Mouse (Mus musculus) limb, embryonic 10.5 days (tissue): ENCODE measurements around the gene Eno4. TPM values are rescaled to one million over a fixed set of nuclear protein-coding genes. Genes with fewer than 3 reads are reported as not detected.

ENCODE experiments used
- DNase-seq: peaks from one replicate; pipeline ENCODE4 v3.0.0-alpha.2; 2017; ENCODE audit warnings: low spot score
- H3K27ac ChIP-seq: fragments of 300-500 bp; sonication (generic); 2 replicates; pipeline ENCODE4 v1.5.1; 2016; ENCODE audit warnings: mild to moderate bottlenecking
- H3K27me3 ChIP-seq: fragments of 300-500 bp; sonication (generic); 2 replicates; pipeline ENCODE4 v1.6.1; 2016; ENCODE audit warnings: low read depth, mild to moderate bottlenecking; ENCODE audit not compliant: poor library complexity, severe bottlenecking
- H3K36me3 ChIP-seq: fragments of 300-500 bp; sonication (generic); 2 replicates; pipeline ENCODE4 v1.6.1; 2016; ENCODE audit warnings: mild to moderate bottlenecking, moderate library complexity
- H3K4me1 ChIP-seq: fragments of 300-500 bp; sonication (generic); 2 replicates; pipeline ENCODE4 v1.6.1; 2016
- H3K4me3 ChIP-seq: fragments of 300-500 bp; sonication (generic); 2 replicates; pipeline ENCODE4 v1.5.1; 2016; ENCODE audit warnings: mild to moderate bottlenecking, moderate library complexity
- H3K9me3 ChIP-seq: fragments of 300-500 bp; sonication (generic); replicated peaks from 2 replicates; pipeline ENCODE4 v1.6.1; 2016; ENCODE audit warnings: mild to moderate bottlenecking
- WGBS: fragments of 180-500 bp; shearing (Covaris S2); methylation state at CpG from one replicate; pipeline ENCODE4 v1.1.7; 2016; 5-methylcytosine and 5-hydroxymethylcytosine counted together
- polyA plus RNA-seq: library from polyadenylated mRNA; unstranded; fragments of >200 nt; fragmentation: Nextera tagmentation; extraction: Ambion mirVana; gene quantifications from 2 replicates; pipeline ENCODE4 v1.2.1, GENCODE M21; 2016

Gene Eno4
- polyA plus RNA-seq, 1 experiment from 2014 or later: 0.51 TPM

DNA sequence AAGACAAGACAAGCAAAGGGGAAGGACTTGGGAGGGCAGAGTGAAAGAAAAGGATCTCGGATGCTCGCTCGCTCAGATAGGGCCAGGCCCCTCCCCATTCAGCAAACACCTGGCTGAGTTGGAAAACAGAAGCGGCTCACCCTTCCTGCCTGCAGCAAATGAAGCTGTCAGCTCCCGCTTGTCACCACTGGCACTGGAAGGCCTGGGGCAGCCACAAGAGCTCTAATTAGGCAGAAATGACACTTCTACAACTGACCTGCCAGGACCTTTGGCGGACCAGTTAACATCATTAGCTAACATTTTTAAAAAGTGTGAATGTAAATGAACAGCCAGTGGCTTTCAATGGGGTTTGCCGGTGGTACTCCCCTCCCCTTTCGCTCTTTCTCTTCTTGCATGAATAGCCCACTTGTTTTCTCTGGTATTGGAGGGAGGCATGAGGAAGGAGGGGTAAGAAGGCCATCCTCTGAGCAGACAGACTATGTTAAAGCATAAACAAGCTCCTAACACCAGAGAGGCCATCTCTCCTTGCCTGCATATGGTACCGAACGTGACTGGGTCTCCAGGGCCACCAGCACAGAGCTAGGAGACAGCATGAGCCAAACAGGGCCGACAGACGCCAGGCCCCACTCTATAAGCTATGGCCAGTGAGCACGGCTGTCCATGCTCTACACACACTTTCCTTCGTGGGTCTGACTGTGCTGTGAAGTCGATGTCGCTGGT, 12.0 kb upstream of the Eno4 start:
- H3K36me3 ChIP-seq: no peaks in the 10 kb centered on the region
- no peak overlapping the region for H3K4me3 ChIP-seq
- H3K27me3 ChIP-seq: peaks cover 54% of the 10 kb centered on the region
- 20% methylated on average over 16 of the region's 16 CpGs for WGBS
- DNase-seq: peak; percentile 49
- H3K4me1 ChIP-seq: peaks cover 49% of the 10 kb centered on the region
- peak overlapping the region; percentile 50; the same call in 1 of the 2 replicates for H3K27ac ChIP-seq
- H3K9me3 ChIP-seq: no peaks in the 10 kb centered on the region

DNA sequence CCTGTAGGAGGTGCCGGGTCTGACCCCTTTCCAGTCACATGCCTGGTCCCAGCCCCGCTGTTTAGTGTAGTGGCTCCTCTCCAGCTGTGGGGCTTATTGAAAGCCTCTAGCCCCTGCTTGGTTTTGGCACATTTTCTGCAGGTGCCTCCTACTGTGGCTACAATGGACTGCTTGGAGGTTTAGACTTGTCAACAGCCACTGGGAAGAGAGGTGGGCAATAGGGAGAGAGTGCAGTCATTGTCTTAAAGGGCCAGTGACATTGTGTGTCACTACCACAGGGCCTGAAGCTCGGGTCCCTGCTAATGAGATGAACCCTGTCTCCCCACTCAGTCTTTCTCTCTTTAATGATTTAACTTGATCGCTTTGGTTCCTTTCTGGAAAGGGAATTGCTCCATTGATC, 10.2 kb upstream of the Eno4 start:
- H3K9me3 ChIP-seq: no peaks in the 10 kb centered on the region
- H3K4me1 ChIP-seq: peaks cover 61% of the 10 kb centered on the region
- no peak overlapping the region for H3K4me3 ChIP-seq
- WGBS: 9% methylated on average over 4 of the region's 4 CpGs
- H3K36me3 ChIP-seq: no peaks in the 10 kb centered on the region
- no peak for DNase-seq
- H3K27ac ChIP-seq: no peak overlapping the region
- peaks cover 54% of the 10 kb centered on the region for H3K27me3 ChIP-seq

DNA sequence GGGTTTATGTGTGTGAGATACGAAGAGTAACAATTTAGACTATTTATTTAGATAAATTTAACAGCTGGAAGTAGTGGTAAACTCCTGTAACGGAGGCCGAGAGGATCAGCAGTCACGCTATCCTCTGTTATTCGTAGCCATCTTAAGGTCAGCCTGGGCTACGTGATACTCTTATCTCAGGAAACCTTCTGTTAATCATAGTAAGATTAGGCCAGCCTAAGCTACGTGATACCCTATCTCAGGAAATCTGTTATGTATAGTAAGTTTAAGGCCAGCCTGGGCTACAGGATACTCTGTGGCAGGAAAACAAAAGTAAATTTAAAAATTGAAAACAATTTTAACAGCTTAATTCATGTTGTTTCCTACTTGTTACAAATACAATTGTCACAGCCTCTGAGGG, 2.7 kb downstream of the Eno4 start:
- 90% methylated on average over 7 of the region's 7 CpGs for WGBS
- Histone ChIP-seq H3K4me3 (no peak overlapping the region), H3K4me1 (peaks cover 17% of the 10 kb centered on the region), H3K27ac (no peak overlapping the region), H3K27me3 (0 out of 2 replicates have a peak, but pooled peaks cover 10% of the 10 kb centered on the region), H3K9me3 (no peaks in the 10 kb centered on the region), H3K36me3 (no peaks in the 10 kb centered on the region)
- DNase-seq: no peak

DNA sequence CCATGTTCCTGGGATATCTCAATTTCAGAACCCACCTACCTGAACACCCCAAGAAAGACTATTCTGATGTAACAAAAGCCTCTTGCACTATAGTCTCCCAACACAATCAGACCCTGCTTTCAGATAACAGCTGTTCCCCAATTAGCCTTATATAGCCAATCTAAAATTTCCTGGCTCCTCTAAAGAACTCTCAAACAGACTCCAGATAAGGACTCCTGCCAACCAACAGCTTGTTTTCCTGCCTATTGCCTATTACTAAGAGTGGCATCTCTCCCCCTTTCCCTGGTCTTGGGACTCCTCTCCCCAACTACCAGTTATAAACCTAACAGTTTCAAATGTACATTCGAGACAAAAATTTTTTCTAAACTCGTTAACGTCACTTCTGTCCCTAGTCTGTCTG, 8.3 kb downstream of the Eno4 start:
- no peak for DNase-seq
- Histone ChIP-seq H3K9me3 (no peaks in the 10 kb centered on the region), H3K27me3 (peaks cover 38% of the 10 kb centered on the region), H3K27ac (no peak overlapping the region), H3K4me1 (no peaks in the 10 kb centered on the region), H3K4me3 (no peak overlapping the region), H3K36me3 (no peaks in the 10 kb centered on the region)
- 84% methylated on average over 3 of the region's 3 CpGs for WGBS

DNA sequence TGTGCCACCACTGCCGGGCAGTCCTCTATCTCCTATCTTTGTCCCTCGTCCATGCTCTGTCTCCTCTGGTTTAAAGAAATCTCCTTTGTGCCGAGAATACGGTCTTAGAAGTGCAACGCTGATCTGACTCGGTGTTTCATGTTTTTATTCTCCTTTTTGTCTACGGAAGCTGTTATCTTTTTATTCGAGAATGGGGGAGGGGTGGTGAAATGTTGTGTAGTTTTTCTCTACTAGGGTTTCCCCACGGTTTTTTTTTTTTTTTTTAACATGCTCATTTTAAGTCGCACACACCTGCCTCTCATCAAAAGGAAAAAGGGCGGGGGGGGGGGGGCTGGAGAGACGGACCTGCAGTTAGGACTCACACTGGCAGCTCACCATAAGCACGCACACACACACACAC, 9.0 kb downstream of the Eno4 start:
- Histone ChIP-seq H3K27ac (no peak overlapping the region), H3K36me3 (no peaks in the 10 kb centered on the region), H3K27me3 (peaks cover 38% of the 10 kb centered on the region), H3K9me3 (no peaks in the 10 kb centered on the region), H3K4me1 (no peaks in the 10 kb centered on the region), H3K4me3 (no peak overlapping the region)
- WGBS: 77% methylated on average over 12 of the region's 13 CpGs
- DNase-seq: no peak

DNA sequence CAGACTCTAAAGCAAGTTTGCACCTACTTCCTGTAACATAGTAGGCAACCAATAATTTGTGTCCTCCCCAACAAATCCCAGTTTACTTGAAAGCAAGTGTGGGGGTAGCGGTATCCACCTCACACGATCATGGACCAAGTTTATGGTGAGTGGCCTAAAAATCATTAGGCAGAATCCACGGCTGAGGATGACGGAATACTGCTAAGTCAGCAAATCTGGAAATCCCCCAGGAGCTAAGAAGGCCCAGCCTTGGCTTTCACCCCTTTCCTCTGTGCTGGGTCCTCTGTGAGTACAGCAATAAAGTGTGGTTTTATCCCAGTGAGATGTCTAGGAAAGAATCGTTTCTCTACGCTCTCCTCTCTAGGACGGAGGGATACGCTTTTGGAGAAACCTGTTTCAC, 11.6 kb downstream of the Eno4 start:
- WGBS: 93% methylated on average over 8 of the region's 8 CpGs
- Histone ChIP-seq H3K4me1 (no peaks in the 10 kb centered on the region), H3K9me3 (no peaks in the 10 kb centered on the region), H3K27ac (no peak overlapping the region), H3K36me3 (no peaks in the 10 kb centered on the region), H3K4me3 (no peak overlapping the region), H3K27me3 (peaks cover 35% of the 10 kb centered on the region)
- no peak for DNase-seq

DNA sequence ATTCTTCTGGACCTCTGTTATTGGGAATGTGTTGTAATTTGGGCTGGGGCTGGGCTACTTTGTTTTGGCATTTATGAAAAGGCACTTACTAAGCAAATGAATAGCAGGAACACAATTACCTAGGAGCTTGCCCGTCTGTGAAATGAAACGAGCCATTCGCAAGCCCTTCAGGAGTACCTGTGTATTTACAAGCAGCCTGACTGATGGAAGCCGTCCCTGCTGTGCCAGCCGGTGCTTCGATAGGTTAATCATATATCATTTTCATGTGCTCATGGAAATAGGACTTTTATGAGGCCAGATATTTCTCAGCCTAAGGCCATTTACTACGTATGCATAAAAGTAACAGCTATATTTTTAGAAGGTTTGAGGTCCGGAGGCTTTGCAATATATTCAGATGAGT, 19.8 kb downstream of the Eno4 start:
- Histone ChIP-seq H3K4me3 (no peak overlapping the region), H3K27ac (no peak overlapping the region), H3K4me1 (peaks cover 37% of the 10 kb centered on the region), H3K9me3 (no peaks in the 10 kb centered on the region), H3K27me3 (peaks cover 9% of the 10 kb centered on the region), H3K36me3 (no peaks in the 10 kb centered on the region)
- WGBS: 68% methylated on average over 8 of the region's 8 CpGs
- DNase-seq: no peak

DNA sequence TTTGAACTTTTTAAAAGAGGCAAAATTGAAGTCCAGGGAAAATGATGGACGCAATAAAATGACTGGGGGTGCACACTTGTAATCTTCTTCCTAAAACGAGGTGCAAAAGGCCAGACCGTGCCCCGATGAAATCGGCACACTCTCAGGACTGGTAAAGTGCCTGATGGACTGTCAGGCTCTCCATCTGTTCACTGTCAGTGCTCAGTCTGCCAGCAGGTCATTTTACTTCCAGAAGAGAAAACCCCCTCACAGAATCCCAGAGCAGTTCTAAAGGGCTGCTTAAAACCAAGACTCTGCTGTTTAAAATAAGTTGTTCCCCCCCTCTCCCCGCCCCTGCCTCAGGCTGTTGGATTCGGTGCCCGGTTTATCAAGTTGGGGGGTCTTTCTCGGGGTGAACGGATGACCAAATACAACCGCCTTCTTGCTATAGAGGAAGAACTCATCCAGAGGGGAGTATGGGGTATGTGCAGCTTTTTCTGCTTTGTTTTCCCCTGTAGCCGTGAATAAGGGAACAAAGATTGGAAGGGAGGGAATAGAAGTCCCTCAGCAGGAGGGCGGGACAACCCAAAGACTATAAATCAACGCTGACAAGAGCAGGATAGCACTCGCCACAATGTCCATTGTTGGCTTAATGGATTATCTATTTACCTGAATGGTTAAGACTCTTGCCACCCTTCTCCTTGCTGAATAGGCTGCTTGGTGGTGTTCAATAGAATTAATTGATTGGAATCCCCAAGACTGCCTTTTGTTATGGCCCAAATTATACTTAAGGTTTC, 25.7 kb downstream of the Eno4 start:
- no peak for DNase-seq
- peaks cover 33% of the 10 kb centered on the region for H3K27me3 ChIP-seq
- no peak overlapping the region for H3K4me3 ChIP-seq
- peaks cover 37% of the 10 kb centered on the region for H3K4me1 ChIP-seq
- WGBS: 28% methylated on average over 15 of the region's 15 CpGs
- H3K9me3 ChIP-seq: no peaks in the 10 kb centered on the region
- no peaks in the 10 kb centered on the region for H3K36me3 ChIP-seq
- no peak overlapping the region for H3K27ac ChIP-seq

DNA sequence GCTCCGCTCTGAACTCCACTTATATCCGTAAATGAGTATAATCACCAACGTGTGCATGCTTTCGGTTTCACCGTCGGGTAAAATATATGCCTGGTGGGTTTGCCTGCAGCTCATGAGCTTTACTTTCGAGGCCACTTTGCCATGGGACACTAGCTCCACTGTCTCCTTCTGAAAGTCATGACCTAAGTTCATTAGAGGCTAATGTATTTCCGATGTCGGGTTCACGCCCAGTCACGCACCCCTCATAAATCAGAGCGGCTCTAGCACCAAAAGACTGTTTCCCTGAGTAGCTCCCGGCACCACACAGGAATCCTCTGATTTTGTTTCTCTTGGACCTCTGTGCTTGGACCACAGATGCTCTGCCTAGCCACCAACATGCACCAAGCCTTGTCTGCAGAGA, 27.6 kb downstream of the Eno4 start:
- Histone ChIP-seq H3K36me3 (no peaks in the 10 kb centered on the region), H3K27me3 (peaks cover 33% of the 10 kb centered on the region), H3K4me3 (peak overlapping the region; percentile 11; the same call in 1 of the 2 replicates), H3K4me1 (peaks cover 38% of the 10 kb centered on the region), H3K9me3 (no peaks in the 10 kb centered on the region), H3K27ac (no peak overlapping the region)
- WGBS: 28% methylated on average over 13 of the region's 13 CpGs
- DNase-seq: no peak

DNA sequence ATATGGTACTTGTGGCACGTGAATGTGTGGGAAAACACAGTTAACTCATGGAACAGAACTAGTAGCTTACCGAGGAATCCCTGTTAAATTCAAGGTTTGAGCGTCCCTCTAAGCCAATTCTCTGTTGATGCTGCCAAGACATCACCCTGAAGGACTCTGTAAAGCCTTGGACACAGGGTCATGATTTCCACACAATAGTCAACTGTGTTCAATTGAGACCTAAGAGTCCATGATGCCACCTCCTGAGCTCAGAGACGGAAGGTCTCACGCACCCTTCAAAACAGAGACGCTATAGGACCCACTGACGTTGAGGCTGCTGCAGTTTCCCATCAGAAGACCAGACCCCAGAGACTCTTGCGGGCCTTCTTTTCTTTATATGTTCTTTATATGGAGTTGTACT, 30.9 kb downstream of the Eno4 start:
- Histone ChIP-seq H3K9me3 (no peaks in the 10 kb centered on the region), H3K27me3 (peaks cover 22% of the 10 kb centered on the region; the same call in 1 of the 2 replicates), H3K4me1 (peaks cover 28% of the 10 kb centered on the region), H3K36me3 (no peaks in the 10 kb centered on the region), H3K4me3 (no peak overlapping the region), H3K27ac (no peak overlapping the region)
- DNase-seq: no peak
- 92% methylated on average over 8 of the region's 8 CpGs for WGBS

DNA sequence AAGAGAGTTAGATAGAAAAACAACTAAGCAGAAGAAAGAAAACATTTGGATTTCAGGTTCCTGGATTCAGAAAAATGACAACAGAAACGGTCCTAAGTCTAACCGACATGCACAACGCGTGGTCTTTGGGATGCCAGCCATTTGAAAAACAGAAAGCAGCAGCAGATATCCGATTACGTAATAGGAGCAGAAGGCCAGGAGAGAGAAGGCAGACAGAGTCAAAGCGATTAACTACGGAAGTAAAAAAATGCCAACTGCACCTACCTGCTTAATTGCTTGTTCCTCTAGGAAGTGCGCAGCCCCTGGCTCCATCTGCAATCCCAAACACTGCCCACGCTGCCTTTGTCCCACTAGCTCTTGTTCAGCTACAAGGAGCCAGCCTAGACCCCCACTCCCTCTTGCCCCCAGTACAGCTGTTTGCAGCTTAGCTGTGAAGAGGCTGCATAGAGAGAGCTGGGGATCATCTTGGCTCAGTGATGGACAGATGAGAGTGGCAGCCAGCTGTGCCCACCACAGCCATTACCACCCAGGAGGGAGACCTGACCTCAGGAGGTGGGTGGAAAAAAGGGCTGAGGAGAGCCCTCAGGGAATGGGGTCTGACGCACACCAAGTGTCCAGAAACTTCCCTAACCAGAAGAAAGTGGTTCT, 32.1 kb downstream of the Eno4 start:
- Histone ChIP-seq H3K4me3 (no peak overlapping the region), H3K36me3 (no peaks in the 10 kb centered on the region), H3K9me3 (no peaks in the 10 kb centered on the region), H3K4me1 (peaks cover 31% of the 10 kb centered on the region), H3K27ac (peak overlapping the region; percentile 43), H3K27me3 (peaks cover 22% of the 10 kb centered on the region; the same call in 1 of the 2 replicates)
- DNase-seq: no peak
- 79% methylated on average over 11 of the region's 11 CpGs for WGBS

DNA sequence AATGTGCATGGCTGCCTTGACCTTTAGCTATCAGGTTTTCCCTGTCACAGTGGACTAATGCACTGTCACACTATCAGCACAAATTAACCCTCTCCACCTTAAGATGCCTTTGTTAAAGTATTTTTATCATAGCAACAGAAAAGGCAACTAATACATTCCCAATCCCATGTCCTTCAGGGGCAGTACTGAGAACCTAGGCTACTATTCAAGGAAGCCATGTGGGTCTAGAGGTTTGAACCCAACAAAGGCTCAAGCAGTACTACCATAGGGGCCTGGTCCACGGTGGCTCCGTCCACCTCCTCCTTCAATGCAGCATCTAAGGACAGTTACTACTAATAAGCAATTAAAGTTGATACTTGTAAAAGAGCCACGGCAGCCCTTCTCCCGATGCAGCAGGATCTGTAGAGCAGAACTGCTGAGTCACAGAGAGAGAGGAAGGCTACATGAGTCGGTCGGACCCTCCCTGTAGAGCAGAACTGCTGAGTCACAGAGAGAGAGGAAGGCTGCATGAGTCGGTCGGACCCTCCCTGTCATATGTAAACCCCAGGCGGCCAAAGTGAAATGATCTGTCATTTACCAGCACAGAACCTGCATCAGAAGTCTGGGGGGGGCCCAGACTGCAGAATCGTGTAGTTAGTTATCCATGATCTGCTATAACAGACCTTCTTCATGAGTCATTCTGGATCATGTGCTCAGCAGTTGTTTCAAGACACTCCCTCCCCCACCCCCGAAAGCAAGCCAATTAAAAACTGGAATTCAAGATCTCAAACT, 35.4 kb downstream of the Eno4 start:
- Histone ChIP-seq H3K27ac (no peak overlapping the region), H3K4me3 (no peak overlapping the region), H3K36me3 (no peaks in the 10 kb centered on the region), H3K9me3 (no peaks in the 10 kb centered on the region), H3K4me1 (peaks cover 33% of the 10 kb centered on the region), H3K27me3 (peaks cover 5% of the 10 kb centered on the region; the same call in 1 of the 2 replicates)
- DNase-seq: no peak
- 74% methylated on average over 11 of the region's 11 CpGs for WGBS
